ENCODE assay signal across 9 mouse cellular contexts in the genomic region with DNA sequence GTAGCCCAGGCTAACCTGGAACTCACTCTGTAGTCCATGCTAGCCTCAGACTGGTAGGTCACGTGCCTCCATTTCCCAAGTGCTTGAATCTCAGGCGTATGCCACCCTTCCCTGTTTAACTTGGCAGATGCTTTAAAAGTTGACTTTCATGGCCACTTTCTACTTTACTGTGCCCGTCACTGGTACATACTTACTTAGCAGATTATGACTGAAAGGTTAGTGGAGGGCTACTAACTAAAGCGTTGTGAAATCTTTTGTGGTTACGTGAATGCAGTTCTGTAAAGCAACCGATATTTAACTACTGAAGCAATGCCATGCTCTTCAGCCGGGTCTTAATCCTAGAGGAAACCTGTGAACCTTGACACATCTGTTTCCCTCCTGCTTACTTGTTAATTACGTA.
"Had no signal": no experiment of that assay in that cellular context is flagged by ENCODE, and none has a peak within 500 bp of the region (broad histone marks: within the 10 kb centered on the region; RNA-seq: fewer than 3 reads in every experiment).

No protein-coding gene starts in this region.

- H3K27me3 ChIP-seq: limb, embryonic 15.5 days; midbrain, embryonic 13.5 days had no signal

- H3K4me2 ChIP-seq: limb, embryonic 15.5 days; lung, embryonic 14.5 days; midbrain, embryonic 13.5 days had no signal

- ATAC-seq: intestine, postnatal 0 days; midbrain, embryonic 13.5 days had no signal

- H3K9me3 ChIP-seq: limb, embryonic 15.5 days; midbrain, embryonic 13.5 days had no signal

- DNase-seq: kidney, adult 8-10 months; lung, embryonic 14.5 days; right cerebral cortex, postnatal 25 days; thymus, postnatal 36 days had no signal

- H3K4me3 ChIP-seq: left cerebral cortex, adult 2 months; limb, embryonic 15.5 days; midbrain, embryonic 13.5 days had no signal

- H3K9ac ChIP-seq: limb, embryonic 15.5 days; liver, embryonic 14.5 days; lung, embryonic 14.5 days; midbrain, embryonic 13.5 days had no signal

- H3K36me3 ChIP-seq: limb, embryonic 15.5 days; midbrain, embryonic 13.5 days had no signal

- H3K27ac ChIP-seq: left cerebral cortex, adult 2 months; limb, embryonic 15.5 days; liver, embryonic 14.5 days; midbrain, embryonic 13.5 days had no signal
